Mouse (Mus musculus) cerebellum, adult 9-11 months (tissue): ENCODE measurements around the gene Fnbp1.
A peak's percentile ranks its signal among the peaks of the same experiment; 100 is the strongest.

ENCODE experiments used
- DNase-seq: peaks from one replicate; pipeline ENCODE4 v3.0.0; 2022

The Fnbp1 gene

GRCm38 (mm10) chr2:31061868-31062628, 79.8 kb downstream of the Fnbp1 start:
- DNase-seq = peak; percentile 63

DNA sequence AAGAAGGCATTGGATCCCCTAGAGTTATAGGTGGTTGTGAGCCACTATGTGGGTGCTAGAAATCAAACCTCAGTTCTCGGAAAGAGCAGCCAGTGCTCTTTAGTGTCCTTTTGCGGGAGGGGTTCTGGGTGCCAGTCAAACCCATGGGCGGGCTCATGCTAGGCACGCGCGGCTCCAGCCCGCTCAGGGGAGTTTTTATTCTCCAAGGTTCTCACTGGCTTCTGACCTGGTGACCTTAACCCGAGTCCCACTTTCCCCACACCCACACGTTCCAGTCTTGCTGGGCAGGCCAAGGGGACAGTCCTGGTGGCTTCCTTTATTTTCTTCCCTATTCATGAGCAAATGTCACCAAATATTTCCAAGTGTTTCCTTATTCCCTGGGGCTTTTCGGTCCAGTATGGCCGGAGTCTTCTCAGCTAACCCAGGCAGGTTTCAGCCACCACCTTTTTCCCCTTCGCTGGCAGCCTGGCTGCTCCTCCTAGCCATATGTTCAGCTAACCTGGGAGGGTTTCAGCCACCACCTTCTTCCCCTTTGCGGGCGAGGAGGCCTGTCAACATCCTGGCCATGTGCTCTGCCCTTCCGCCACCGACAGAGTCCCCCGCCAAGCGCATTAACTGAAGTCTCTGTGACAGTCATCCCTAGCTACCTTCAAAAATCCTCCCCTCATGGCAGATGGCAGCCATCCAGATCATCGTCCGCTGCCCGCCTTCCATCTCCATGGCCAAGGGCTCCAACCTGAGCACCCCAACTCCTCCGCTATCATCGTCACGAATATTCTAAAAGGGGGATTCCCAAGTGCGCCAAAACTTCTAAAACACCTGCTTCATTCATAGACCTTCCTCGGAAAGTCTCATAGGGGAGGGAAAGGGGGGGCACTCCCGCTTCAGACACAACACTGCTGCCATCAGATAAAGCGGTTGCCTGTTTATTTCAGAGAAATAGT, 80.7 kb downstream of the Fnbp1 start:
- peak; percentile 98 for DNase-seq

DNA sequence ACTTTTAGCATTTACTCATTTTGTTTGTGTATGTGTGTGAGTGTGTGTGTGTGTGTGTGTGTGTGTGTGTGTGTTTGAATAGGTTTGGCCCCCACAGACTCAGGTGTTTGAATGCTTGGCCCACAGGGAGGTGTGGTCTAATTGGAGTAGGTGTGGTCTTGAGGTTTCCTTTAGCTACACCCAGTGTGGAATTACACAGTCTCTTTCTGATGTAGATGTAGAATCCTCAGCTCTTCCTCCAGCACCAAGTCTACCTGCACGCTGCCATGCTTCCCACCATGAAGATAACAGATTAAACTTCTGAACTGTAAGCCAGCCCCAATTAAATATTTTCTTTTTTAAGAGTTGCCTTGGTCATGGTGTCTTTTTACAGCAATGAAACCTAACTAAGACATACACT, 81.5 kb downstream of the Fnbp1 start:
- no peak for DNase-seq

- no peak for DNase-seq
These were observed 83.4 kb downstream of the Fnbp1 start for GRCm38 (mm10) chr2:31058443-31058842.

GRCm38 (mm10) chr2:31057549-31058177, 84.1 kb downstream of the Fnbp1 start:
- peak; percentile 84 for DNase-seq

DNA sequence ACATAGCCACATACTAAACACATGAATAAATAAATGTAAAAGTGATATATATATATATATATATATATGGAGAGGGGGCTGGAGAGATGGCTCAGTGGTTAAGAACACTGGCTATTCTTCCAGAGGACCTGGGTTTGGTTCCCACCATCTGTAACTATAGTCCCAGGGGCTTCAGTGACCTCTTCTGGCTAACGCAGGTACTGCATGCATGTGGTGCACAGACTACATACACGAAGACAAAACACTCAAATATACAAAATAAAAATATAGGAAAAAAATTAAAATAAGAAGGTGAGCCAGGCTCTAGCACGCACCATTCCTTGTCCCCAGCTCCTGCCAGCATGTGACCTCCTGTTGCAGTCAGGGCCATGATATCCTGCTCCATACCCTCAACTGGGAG, 85.7 kb downstream of the Fnbp1 start:
- DNase-seq = no peak

DNA sequence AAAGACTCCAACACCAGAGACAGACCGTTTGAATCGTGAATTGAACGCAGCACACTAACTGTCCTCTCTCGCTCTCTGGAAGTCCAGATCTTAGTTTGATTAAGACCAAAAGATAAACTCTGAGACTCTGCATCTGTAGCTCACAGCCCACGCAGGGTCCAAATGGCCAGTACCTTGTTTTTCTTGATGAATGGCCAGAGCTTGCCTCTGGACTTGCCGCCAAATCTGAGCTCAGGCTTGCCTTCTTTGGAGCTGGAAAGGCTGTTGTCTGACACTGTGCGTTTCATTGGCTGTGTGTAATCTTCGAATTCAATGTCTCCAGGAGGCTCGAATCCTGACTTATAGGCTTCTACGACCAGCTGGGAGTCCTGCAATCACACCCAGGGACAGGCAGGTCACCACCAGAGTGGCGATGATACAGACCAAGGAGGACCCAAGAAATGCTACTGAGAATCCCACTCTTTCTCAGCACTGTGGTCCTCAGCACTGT, 87.9 kb downstream of the Fnbp1 start:
- no peak for DNase-seq

- DNase-seq = no peak
These were observed 88.4 kb downstream of the Fnbp1 start for GRCm38 (mm10) chr2:31053426-31053825.

GRCm38 (mm10) chr2:31052441-31052840, 89.4 kb downstream of the Fnbp1 start:
- DNase-seq = no peak

DNA sequence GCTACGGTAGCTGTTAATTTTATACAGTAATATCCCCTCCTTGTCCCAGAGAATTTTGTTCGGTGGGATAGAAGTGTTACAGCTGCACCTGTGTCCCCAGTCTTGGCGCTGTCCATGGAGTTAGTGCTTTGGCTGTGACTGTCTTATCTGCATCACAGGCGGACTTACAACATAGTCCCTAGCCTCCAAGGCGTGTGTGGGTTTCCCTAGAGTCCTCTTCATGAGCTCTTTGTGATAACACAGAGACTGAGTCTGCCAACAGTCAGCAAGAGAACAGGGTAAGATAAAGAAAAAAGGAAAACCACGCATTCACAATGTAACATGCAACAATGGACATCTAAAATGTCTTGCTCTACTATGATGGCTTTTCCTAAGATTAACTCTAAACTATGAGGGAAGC, 93.8 kb downstream of the Fnbp1 start:
- DNase-seq = no peak

DNA sequence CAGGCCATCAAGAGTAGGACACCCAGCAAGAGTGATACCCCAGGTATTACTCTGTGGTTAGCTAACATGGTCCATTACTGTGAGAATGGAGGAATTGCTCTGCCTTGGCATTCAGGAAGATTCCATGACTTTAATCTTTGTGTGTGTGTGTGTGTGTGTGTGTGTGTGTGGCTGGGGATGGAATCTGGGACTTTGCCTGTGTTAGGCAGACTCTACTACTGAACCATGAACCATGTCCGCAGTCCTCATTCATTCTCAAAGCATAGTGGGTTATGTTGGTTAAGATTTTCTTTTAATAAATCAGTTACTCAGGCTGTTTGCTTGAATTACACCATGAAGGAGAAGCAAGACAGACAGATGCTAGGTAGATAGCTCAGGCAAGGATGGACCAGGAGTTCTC, 98.0 kb downstream of the Fnbp1 start:
- DNase-seq = no peak

- DNase-seq = no peak
These were observed 98.9 kb downstream of the Fnbp1 start for GRCm38 (mm10) chr2:31042881-31043280.

DNA sequence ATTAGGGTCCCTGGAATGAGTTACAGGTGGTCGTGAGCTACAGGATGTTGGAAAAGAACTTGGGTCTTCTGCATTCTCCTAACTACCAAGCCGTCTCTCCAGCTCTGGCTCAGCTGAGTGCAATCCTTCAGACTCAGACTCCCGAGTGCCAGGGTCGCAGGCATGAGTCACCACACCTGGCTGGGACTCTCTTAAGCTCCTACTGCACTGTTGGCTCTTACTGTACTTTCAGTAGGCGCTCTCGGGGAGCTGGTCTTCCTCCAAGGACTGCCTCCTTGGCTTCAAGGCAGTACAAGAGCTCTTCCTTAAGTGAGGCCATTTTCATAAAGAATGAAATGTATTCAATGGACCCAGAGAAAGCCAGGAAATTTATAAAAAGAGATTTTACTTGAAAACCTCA, 100.4 kb downstream of the Fnbp1 start:
- DNase-seq = no peak

DNA sequence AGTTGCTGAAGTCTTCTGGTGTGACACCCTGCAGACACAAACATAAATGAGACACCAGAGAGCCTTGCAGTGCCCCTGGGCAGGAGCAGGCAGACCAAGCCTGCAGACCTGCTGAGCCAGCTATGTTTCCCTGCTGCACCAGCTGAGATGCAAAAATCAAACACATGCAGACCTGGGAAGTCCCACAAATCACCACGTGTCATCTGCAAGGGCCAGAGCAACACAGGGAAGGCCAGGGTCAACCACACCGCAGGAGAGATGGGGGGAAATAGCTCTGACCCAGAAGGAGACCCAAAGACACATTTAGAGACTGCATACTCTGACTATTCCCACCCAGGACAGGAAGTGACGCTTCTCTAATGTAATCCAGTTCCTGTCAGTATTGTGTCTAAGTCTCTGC, 101.3 kb downstream of the Fnbp1 start:
- DNase-seq = no peak

DNA sequence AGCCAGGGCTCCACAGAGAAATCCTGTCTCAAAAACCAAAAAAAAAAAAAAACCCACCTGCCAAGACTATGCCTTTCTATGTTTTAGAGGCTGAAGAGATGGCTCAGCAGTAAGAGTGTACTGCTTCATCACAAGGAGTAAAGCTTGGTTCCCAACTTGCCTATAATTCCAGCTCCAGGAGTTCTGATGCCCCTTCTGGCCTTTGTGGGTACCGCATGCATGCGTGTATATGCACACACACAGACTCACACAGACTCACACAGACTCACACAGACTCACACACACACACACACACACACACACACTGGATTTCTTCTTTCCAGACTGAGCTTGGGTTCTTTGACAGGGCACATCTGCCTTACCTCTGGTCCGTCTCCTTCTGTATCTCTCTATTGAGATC, 101.8 kb downstream of the Fnbp1 start:
- DNase-seq = no peak

DNA sequence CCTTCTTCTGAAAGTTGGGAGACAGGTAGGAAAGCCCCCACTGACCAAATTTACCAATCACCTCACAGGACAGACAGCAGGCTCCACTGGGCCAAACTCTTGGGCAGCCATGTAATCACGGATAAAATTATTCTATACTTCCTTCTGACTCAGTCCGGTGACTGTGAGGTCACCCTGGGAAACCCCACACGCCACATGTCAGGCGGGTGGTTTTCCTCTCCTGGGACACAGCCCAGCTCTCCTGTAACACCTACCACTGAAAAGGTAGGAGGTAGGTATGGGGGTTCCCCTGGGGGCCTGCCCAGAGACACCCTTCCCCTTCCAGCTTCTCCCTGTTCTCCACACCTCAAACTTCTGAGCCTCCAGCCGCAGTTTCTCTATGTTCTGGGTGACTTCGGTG, 105.0 kb downstream of the Fnbp1 start:
- no peak for DNase-seq

DNA sequence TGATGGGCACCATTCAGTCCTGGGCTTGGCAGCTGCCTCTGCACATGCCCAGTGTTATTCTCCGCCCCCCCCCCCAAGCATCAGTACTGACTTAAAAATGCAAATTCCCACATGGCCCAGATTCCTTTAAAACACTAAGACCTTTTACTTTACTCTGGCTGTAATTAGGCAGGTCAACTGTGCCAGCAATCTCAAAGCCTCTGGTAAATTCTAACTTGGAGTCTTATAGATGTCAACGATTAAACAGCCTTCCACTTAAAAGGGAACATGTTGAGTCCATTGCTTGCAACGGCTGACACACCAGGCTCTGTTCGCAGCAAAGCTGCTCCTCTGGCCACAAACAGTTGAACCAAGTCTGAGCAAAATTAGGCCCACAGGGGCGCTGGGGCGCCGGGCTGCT, 109.8 kb downstream of the Fnbp1 start:
- DNase-seq = no peak

DNA sequence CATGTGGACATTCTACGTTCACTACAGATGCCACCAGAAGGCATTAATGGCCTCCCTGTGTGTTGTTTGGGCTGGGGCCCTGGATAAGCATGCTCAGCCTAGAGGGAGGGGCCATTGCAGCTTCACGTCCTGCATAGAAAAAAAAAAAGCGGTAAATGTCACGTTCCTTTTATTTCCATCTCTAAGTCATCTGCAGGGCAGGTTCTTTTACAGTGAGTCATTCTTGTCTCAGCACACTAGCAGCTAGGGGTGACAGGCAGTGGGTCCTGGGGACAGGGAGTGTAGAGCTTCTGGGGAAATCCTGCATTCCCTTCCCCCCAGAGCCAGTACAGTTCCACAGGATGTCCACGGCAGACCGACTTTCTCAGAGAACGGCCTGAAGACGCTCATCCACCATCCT, 115.2 kb downstream of the Fnbp1 start:
- DNase-seq = no peak

DNA sequence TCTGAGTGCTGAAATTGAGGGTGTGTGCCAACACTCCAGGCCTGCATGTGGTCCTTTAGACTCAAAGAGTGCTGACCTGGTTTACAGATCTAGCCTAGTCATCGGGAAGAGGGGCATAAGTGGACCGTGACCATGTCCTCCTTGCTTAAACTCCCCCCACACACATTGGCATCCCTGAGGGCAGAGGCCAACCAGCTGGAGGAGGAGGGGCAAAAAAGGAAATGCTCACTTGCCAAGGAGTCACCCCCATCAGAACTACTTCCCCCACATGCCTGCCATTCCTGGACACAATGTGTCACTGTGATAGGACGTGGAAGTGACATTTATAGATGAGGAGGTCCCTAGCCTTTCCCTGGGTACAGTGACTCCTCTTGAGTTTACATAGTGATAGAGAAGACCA, 116.3 kb downstream of the Fnbp1 start:
- DNase-seq = peak; percentile 61

DNA sequence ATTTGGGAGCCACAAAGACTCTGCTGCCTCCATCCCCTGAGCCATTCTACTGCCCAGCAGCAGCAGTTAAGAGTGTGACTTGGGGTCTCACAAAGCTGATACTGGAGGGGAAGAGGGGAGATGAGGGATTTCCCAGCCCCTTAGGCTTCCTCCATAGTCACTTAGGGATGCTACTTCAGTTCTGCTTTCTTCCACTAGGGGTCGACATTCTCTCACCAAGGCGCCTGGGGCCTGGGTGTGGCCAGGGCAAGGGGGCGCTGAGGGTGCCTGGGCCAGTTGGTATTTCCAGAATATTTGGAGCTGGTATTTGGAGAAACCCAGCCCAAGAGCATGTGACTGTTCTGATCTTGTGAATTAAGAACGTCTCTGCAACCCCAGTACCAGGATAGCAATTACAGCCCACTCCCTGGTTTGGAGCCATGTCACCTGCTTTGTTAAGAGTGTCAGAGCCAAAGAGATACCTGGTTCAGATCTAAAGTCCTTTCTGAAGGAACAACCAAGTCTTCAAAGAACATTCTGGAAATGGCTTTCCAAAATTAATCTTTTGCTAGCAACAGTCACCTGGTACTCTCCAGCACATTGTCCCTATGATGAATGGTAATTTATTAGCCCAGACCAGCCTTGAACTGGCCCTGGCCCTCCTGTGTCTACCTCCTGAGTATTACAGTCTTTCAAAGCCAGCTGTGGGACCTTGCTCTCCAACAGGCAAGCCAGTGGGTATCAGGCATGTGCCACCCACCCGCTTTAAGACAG, 117.0 kb downstream of the Fnbp1 start:
- peak; percentile 79 for DNase-seq

GRCm38 (mm10) chr2:31023940-31024339, 117.9 kb downstream of the Fnbp1 start:
- peak; percentile 47 for DNase-seq

DNA sequence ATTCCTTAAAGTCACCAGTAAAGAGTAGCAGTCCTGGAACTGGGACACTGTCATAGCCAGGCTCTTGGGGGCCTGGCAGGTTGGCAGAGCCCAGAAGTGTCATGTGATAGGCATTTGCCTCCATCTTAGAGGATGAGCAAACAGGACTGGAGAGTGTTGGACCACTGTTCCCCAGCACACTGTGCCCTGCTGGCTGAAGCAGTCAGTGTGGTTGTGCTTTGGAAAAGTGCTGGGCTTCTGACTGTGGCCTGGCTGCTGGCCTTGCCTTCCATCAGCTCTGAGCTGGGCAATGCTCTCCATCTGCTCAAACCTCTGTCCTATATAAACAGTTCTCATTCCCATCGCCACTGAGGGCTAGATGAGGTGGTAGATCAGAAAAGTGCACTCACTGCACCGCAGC, 121.6 kb downstream of the Fnbp1 start:
- DNase-seq = peak; percentile 66

DNA sequence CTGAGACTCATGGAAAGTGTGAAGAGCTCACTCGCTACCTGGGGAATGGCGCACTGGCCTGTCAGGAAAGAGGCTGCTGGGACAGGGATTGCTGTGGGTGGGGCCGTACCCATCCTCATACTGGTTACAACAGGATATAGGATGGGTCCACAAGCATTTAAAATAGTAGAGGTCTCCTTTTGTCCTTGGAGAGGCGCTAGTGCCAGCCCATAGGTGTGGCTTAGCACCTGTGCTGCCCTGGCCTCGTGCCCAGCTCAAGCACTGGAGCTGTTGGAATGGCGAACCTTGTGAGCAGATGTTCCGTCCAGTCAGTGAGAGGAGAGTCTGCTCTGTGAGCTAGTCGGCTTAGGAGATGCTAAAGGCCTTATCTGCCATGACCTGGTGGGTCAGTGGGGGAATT, 122.8 kb downstream of the Fnbp1 start:
- peak; percentile 81 for DNase-seq
